Comparison of ENCODE assay signal across 8 mouse cellular contexts in the genomic region with DNA sequence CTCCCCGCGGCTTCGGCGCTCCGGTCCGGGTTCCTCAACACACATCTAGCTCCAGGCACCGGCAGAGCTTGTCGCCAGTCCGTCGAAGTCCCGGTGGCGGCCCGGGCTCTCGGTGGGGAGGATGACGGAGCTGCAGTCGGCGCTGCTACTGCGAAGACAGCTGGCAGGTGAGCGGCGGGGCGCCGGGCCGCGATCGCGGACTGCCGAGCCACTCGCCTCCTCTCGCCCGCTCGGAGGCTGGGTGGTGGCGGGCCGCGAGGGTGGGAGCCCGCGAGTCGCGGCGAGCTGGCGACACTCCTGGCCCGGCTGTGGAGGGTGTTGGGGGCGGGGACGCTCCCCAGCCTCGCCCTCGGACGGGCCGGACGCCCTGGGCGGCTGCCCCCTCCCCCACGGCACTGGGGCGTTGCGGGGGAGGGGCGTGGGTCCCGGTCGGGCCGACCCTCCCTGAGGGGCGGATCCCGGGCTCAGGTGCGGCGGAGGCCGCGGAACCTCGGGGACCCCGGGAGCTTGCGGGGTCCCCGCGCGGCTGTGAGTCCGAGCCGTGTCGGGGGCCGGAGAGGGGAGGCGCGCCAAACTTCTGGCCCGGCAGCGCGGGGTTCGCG. TPM values are rescaled to one million over a fixed set of nuclear protein-coding genes. Genes with fewer than 3 reads are reported as not detected.
DNase-seq lines count a peak whose midpoint lies in the region; ATAC-seq lines count a peak whose summit lies in the region.

No protein-coding gene starts in this region.

- ATAC-seq in embryonic facial prominence, embryonic 13.5 days (ENCODE audit: insufficient number of reproducible peaks, insufficient read depth, low FRiP score, low TSS enrichment, low read depth), result peak; percentile 56; the same call in 1 of the 2 replicates
- peak; percentile 66 for ATAC-seq in liver, embryonic 16.5 days (ENCODE audit: low read depth)
- ATAC-seq in neural tube, embryonic 12.5 days (ENCODE audit: low FRiP score, low read depth), result peak; percentile 78

- peak; percentile 64 for DNase-seq in right cerebral cortex, adult 18-20 months
- no peak for DNase-seq in right cerebral cortex, adult 2 months (ENCODE audit: low spot score in 2 of 2)
- DNase-seq in heart, embryonic 10.5 days (ENCODE audit: low spot score), result peak; percentile 90
- DNase-seq in kidney, adult 9 months, result peak; percentile 85
- DNase-seq in thymus, adult 18-20 months, result peak; percentile 58 to 64

- no peaks in the 10 kb centered on the region for H3K36me3 ChIP-seq in embryonic facial prominence, embryonic 13.5 days
- no peaks in the 10 kb centered on the region for H3K36me3 ChIP-seq in heart, embryonic 10.5 days
- H3K36me3 ChIP-seq in liver, embryonic 16.5 days (ENCODE audit: control insufficient read depth, insufficient read depth), result no peaks in the 10 kb centered on the region
- H3K36me3 ChIP-seq in neural tube, embryonic 12.5 days, result no peaks in the 10 kb centered on the region

- under 1% methylated on average over 43 of the region's 79 CpGs for WGBS in embryonic facial prominence, embryonic 13.5 days
- under 1% methylated on average over 71 of the region's 79 CpGs for WGBS in heart, embryonic 10.5 days
- WGBS in liver, embryonic 16.5 days (ENCODE audit: insufficient replicate concordance), result under 1% methylated on average over 70 of the region's 79 CpGs
- under 1% methylated on average over 79 of the region's 79 CpGs for WGBS in neural tube, embryonic 12.5 days

- H3K27me3 ChIP-seq in embryonic facial prominence, embryonic 13.5 days, result no peaks in the 10 kb centered on the region
- H3K27me3 ChIP-seq in heart, embryonic 10.5 days (ENCODE audit: insufficient read depth, poor library complexity, severe bottlenecking), result no peaks in the 10 kb centered on the region
- H3K27me3 ChIP-seq in liver, embryonic 16.5 days (ENCODE audit: control insufficient read depth, insufficient read depth, low read depth, low read length), result no peaks in the 10 kb centered on the region
- H3K27me3 ChIP-seq in neural tube, embryonic 12.5 days (replicated peaks), result no peaks in the 10 kb centered on the region

- peak overlapping the region; percentile 98 for H3K9ac ChIP-seq in embryonic facial prominence, embryonic 13.5 days
- H3K9ac ChIP-seq in liver, embryonic 16.5 days (ENCODE audit: low read depth, low read length), result peak overlapping the region; percentile 97
- peak overlapping the region; percentile 98 for H3K9ac ChIP-seq in neural tube, embryonic 12.5 days

- H3K4me2 ChIP-seq in embryonic facial prominence, embryonic 13.5 days, result peak overlapping the region; percentile 68
- peak overlapping the region; percentile 91 for H3K4me2 ChIP-seq in liver, embryonic 16.5 days (ENCODE audit: low read depth, low read length)
- H3K4me2 ChIP-seq in neural tube, embryonic 12.5 days (replicated peaks), result peak overlapping the region; percentile 64

- peaks cover 7% of the 10 kb centered on the region for H3K4me1 ChIP-seq in embryonic facial prominence, embryonic 13.5 days
- peaks cover 12% of the 10 kb centered on the region for H3K4me1 ChIP-seq in heart, embryonic 10.5 days
- peaks cover 4% of the 10 kb centered on the region for H3K4me1 ChIP-seq in liver, embryonic 16.5 days (ENCODE audit: control insufficient read depth, low read depth, low read length)
- 0 out of 2 replicates have a peak, but pooled peaks cover 6% of the 10 kb centered on the region for H3K4me1 ChIP-seq in neural tube, embryonic 12.5 days

- no peaks in the 10 kb centered on the region for H3K9me3 ChIP-seq in embryonic facial prominence, embryonic 13.5 days
- H3K9me3 ChIP-seq in heart, embryonic 10.5 days, result no peaks in the 10 kb centered on the region
- no peaks in the 10 kb centered on the region for H3K9me3 ChIP-seq in liver, embryonic 16.5 days (replicated peaks; ENCODE audit: control insufficient read depth, low read length)
- H3K9me3 ChIP-seq in neural tube, embryonic 12.5 days, result no peaks in the 10 kb centered on the region

- peak overlapping the region; percentile 98 for H3K27ac ChIP-seq in embryonic facial prominence, embryonic 13.5 days
- H3K27ac ChIP-seq in heart, embryonic 10.5 days, result peak overlapping the region; percentile 99
- peak overlapping the region; percentile 99 for H3K27ac ChIP-seq in liver, embryonic 16.5 days (ENCODE audit: low read length)
- H3K27ac ChIP-seq in neural tube, embryonic 12.5 days, result peak overlapping the region; percentile 96

- peak overlapping the region; percentile 94 for H3K4me3 ChIP-seq in embryonic facial prominence, embryonic 13.5 days
- H3K4me3 ChIP-seq in heart, embryonic 10.5 days, result peak overlapping the region; percentile 98
- peak overlapping the region; percentile 91 for H3K4me3 ChIP-seq in liver, embryonic 16.5 days (ENCODE audit: low read depth, low read length)
- H3K4me3 ChIP-seq in neural tube, embryonic 12.5 days, result peak overlapping the region; percentile 99

RNA-seq across cellular contexts. Expression of a gene that starts 0.5 kb away (rescaled TPM):
- 75.3 and 84.7 TPM in 2 replicates for polyA plus RNA-seq in embryonic facial prominence, embryonic 13.5 days (2015; fragmentation: Nextera tagmentation; extraction: Ambion mirVana)
- 61.6 and 70.1 TPM in 2 replicates for polyA plus RNA-seq in heart, embryonic 10.5 days (2016; fragmentation: Nextera tagmentation; extraction: Ambion mirVana)
- polyA plus RNA-seq in liver, embryonic 16.5 days (2015; fragmentation: Nextera tagmentation; extraction: Ambion mirVana), result 20.9 and 21.8 TPM in 2 replicates
- polyA plus RNA-seq in neural tube, embryonic 12.5 days (2016; fragmentation: Nextera tagmentation; extraction: Ambion mirVana), result 114 and 119 TPM in 2 replicates

RNA-seq across cellular contexts. Expression of a gene that starts 57.3 kb away (rescaled TPM):
- polyA plus RNA-seq in embryonic facial prominence, embryonic 13.5 days (2015; fragmentation: Nextera tagmentation; extraction: Ambion mirVana), result 0.27 and 0.37 TPM in 2 replicates
- polyA plus RNA-seq in heart, embryonic 10.5 days (2016; fragmentation: Nextera tagmentation; extraction: Ambion mirVana), result 0.11 and 0.28 TPM in 2 replicates
- polyA plus RNA-seq in liver, embryonic 16.5 days (2015; fragmentation: Nextera tagmentation; extraction: Ambion mirVana), result 1.6 TPM in 2 replicates
- polyA plus RNA-seq in neural tube, embryonic 12.5 days (2016; fragmentation: Nextera tagmentation; extraction: Ambion mirVana), result 0.22 TPM in 1 of 2 replicates, not detected in the other

Comparison
In these comparisons a context has a peak if more than half of its experiments do, and no peak if none do; other contexts are left out.
1. DNase-seq: peak in right cerebral cortex, adult 18-20 months (single experiment), heart, embryonic 10.5 days (single experiment), kidney, adult 9 months (single experiment) and thymus, adult 18-20 months (2 of 2); none in right cerebral cortex, adult 2 months (0 of 2).
2. Peak in every context shown above with its lines, with median percentiles within 50 percentile points of each other: ATAC-seq, H3K27ac ChIP-seq, H3K4me2 ChIP-seq, H3K4me3 ChIP-seq and H3K9ac ChIP-seq.